Mouse (Mus musculus): ENCODE data around the gene Slc15a3. TPM values are rescaled to one million over a fixed set of nuclear protein-coding genes. Genes with fewer than 3 reads are reported as not detected.

The Slc15a3 gene
- polyA plus RNA-seq, 1 experiment = not detected

- TF ChIP-seq GATA1 (IDR thresholded peaks at IDR 0.05; ENCODE audit: low read length) = no peak
Measured at GRCm38 (mm10) chr19:10880085-10880974, 40.8 kb downstream of the Slc15a3 start.

GRCm38 (mm10) chr19:10880975-10881425, 41.5 kb downstream of the Slc15a3 start:
- no peak for TF ChIP-seq GATA1 (IDR thresholded peaks at IDR 0.05; ENCODE audit: low read length)

GRCm38 (mm10) chr19:10881426-10882154, 42.1 kb downstream of the Slc15a3 start, which contains the start of gene Tmem109:
TSS of gene Tmem109 (minus strand) at chr19:10882001.
- no peak for TF ChIP-seq GATA1 (IDR thresholded peaks at IDR 0.05; ENCODE audit: low read length)

GRCm38 (mm10) chr19:10892201-10892600, 52.7 kb downstream of the Slc15a3 start:
- no peak for TF ChIP-seq GATA1 (IDR thresholded peaks at IDR 0.05; ENCODE audit: low read length)

GRCm38 (mm10) chr19:10895016-10895528, 55.5 kb downstream of the Slc15a3 start, which contains the start of gene Prpf19:
TSS of gene Prpf19 (plus strand) at chr19:10895231.
- TF ChIP-seq GATA1 (IDR thresholded peaks at IDR 0.05; ENCODE audit: low read length) = no peak

- no peak for TF ChIP-seq GATA1 (IDR thresholded peaks at IDR 0.05; ENCODE audit: low read length)
Measured at GRCm38 (mm10) chr19:10895708-10896107, 56.2 kb downstream of the Slc15a3 start.

- no peak for TF ChIP-seq GATA1 (IDR thresholded peaks at IDR 0.05; ENCODE audit: low read length)
Measured at GRCm38 (mm10) chr19:10896849-10897248, 57.3 kb downstream of the Slc15a3 start.

GRCm38 (mm10) chr19:10897491-10897890, 58.0 kb downstream of the Slc15a3 start:
- TF ChIP-seq GATA1 (IDR thresholded peaks at IDR 0.05; ENCODE audit: low read length) = no peak

GRCm38 (mm10) chr19:10900315-10900714, 60.8 kb downstream of the Slc15a3 start:
- no peak for TF ChIP-seq GATA1 (IDR thresholded peaks at IDR 0.05; ENCODE audit: low read length)

GRCm38 (mm10) chr19:10901046-10901445, 61.5 kb downstream of the Slc15a3 start:
- no peak for TF ChIP-seq GATA1 (IDR thresholded peaks at IDR 0.05; ENCODE audit: low read length)

- TF ChIP-seq GATA1 (IDR thresholded peaks at IDR 0.05; ENCODE audit: low read length) = no peak
Measured at GRCm38 (mm10) chr19:10904512-10904911, 65.0 kb downstream of the Slc15a3 start.

GRCm38 (mm10) chr19:10904927-10905727, 65.6 kb downstream of the Slc15a3 start:
- TF ChIP-seq GATA1 (IDR thresholded peaks at IDR 0.05; ENCODE audit: low read length) = no peak

- TF ChIP-seq GATA1 (IDR thresholded peaks at IDR 0.05; ENCODE audit: low read length) = no peak
Measured at GRCm38 (mm10) chr19:10905728-10906000, 66.1 kb downstream of the Slc15a3 start.

GRCm38 (mm10) chr19:10907891-10908290, 68.4 kb downstream of the Slc15a3 start:
- TF ChIP-seq GATA1 (IDR thresholded peaks at IDR 0.05; ENCODE audit: low read length) = no peak

Other genes with a start within 250 kb of the Slc15a3 start
- gene Ddb1, start 234.4 kb upstream of the Slc15a3 start, polyA plus RNA-seq (2012) = 21.0 and 21.3 TPM in 2 replicates
- gene Tkfc, start 234.1 kb upstream of the Slc15a3 start, polyA plus RNA-seq (2012) = 2.5 and 6.5 TPM in 2 replicates
- 0.18 and 0.25 TPM in 2 replicates for gene Vwce, start 205.5 kb upstream of the Slc15a3 start, polyA plus RNA-seq (2012)
- gene Pga5, start 161.7 kb upstream of the Slc15a3 start, polyA plus RNA-seq (2012) = not detected in 2 replicates
- 37.6 and 43.0 TPM in 2 replicates for gene Vps37c, start 151.0 kb upstream of the Slc15a3 start, polyA plus RNA-seq (2012)
- not detected in 2 replicates for gene Cd5, start 100.7 kb upstream of the Slc15a3 start, polyA plus RNA-seq (2012)
- not detected in 2 replicates for gene Cd6, start 9.7 kb upstream of the Slc15a3 start, polyA plus RNA-seq (2012)
- gene Tmem132a, start 30.2 kb downstream of the Slc15a3 start, polyA plus RNA-seq (2012) = 0.01 TPM in 1 of 2 replicates, not detected in the other
- gene Tmem109, start 42.3 kb downstream of the Slc15a3 start, polyA plus RNA-seq (2012) = 23.2 and 23.8 TPM in 2 replicates
- gene Prpf19, start 55.5 kb downstream of the Slc15a3 start, polyA plus RNA-seq (2012) = 97.6 and 136 TPM in 2 replicates
- not detected in 2 replicates for gene Zp1, start 80.9 kb downstream of the Slc15a3 start, polyA plus RNA-seq (2012)
- gene Ptgdr2, start 97.4 kb downstream of the Slc15a3 start, polyA plus RNA-seq (2012) = not detected in 2 replicates
- gene Ccdc86, start 109.5 kb downstream of the Slc15a3 start, polyA plus RNA-seq (2012) = 66.2 and 72.8 TPM in 2 replicates
- gene Ms4a10, start 134.9 kb downstream of the Slc15a3 start, polyA plus RNA-seq (2012) = not detected in 2 replicates
- gene Ms4a15, start 153.5 kb downstream of the Slc15a3 start, polyA plus RNA-seq (2012) = not detected in 2 replicates
- not detected in 2 replicates for gene Ms4a18, start 178.3 kb downstream of the Slc15a3 start, polyA plus RNA-seq (2012)
- not detected in 2 replicates for gene Ms4a8a, start 241.4 kb downstream of the Slc15a3 start, polyA plus RNA-seq (2012)

All from G1E-ER4 (cell line).